Mouse (Mus musculus) mesoderm, embryonic 11.5 days (tissue): ENCODE data around the gene Epb42.
A peak's percentile ranks its signal among the peaks of the same experiment; 100 is the strongest.
"Not testable (repeated sequence)": the region's sequence is repeated elsewhere in the genome, so short reads cannot be mapped to it uniquely, and the experiment has no call there.

ENCODE experiments used
- DNase-seq: peaks from one replicate; pipeline ENCODE4 v3.0.0-alpha.2; 2012; ENCODE audit warnings: low read depth, low spot score

The Epb42 gene

GRCm38 (mm10) chr2:121007925-121008663 is 28.8 kb downstream of the Epb42 start, which contains the start of gene Ccndbp1:
Gene Ccndbp1, plus strand, starts transcription at chr2:121008403.
- peak; percentile 92 for DNase-seq

- no peak for DNase-seq
These were observed 29.9 kb downstream of the Epb42 start for GRCm38 (mm10) chr2:121006986-121007385.

GRCm38 (mm10) chr2:121004018-121004811 is 32.7 kb downstream of the Epb42 start:
- DNase-seq = no peak

- no peak for DNase-seq
These were observed 33.3 kb downstream of the Epb42 start for GRCm38 (mm10) chr2:121003586-121003985.

GRCm38 (mm10) chr2:120998863-120999262 is 38.0 kb downstream of the Epb42 start:
- DNase-seq = no peak

GRCm38 (mm10) chr2:120996607-120997006 is 40.3 kb downstream of the Epb42 start:
- not testable (repeated sequence) for DNase-seq

- no peak for DNase-seq
These were observed 45.7 kb downstream of the Epb42 start for GRCm38 (mm10) chr2:120991196-120991595.

- DNase-seq = no peak
These were observed 51.6 kb downstream of the Epb42 start for GRCm38 (mm10) chr2:120985241-120985640.

- DNase-seq = no peak
These were observed 53.3 kb downstream of the Epb42 start for GRCm38 (mm10) chr2:120983611-120984010.

- no peak for DNase-seq
These were observed 56.0 kb downstream of the Epb42 start for GRCm38 (mm10) chr2:120980861-120981260.

- no peak for DNase-seq
These were observed 57.1 kb downstream of the Epb42 start for GRCm38 (mm10) chr2:120979819-120980218.

- no peak for DNase-seq
These were observed 58.2 kb downstream of the Epb42 start for GRCm38 (mm10) chr2:120978693-120979037.

- DNase-seq = no peak
These were observed 58.8 kb downstream of the Epb42 start for GRCm38 (mm10) chr2:120977926-120978692.

- peak; percentile 47 for DNase-seq
These were observed 59.6 kb downstream of the Epb42 start, which contains the start of gene Tmem62 for GRCm38 (mm10) chr2:120976990-120977925. Gene Tmem62, plus strand, starts transcription at chr2:120977017.

- no peak for DNase-seq
These were observed 60.6 kb downstream of the Epb42 start for GRCm38 (mm10) chr2:120976308-120976707.

- no peak for DNase-seq
These were observed 63.9 kb downstream of the Epb42 start for GRCm38 (mm10) chr2:120972964-120973363.

- not testable (repeated sequence) for DNase-seq
These were observed 64.6 kb downstream of the Epb42 start for GRCm38 (mm10) chr2:120972257-120972656.

- no peak for DNase-seq
These were observed 65.1 kb downstream of the Epb42 start for GRCm38 (mm10) chr2:120971766-120972165.

GRCm38 (mm10) chr2:120970559-120971080 is 66.3 kb downstream of the Epb42 start, which contains the start of gene Ubr1:
Gene Ubr1, minus strand, starts transcription at chr2:120970715.
- DNase-seq = peak; percentile 90

GRCm38 (mm10) chr2:120970045-120970539 is 66.8 kb downstream of the Epb42 start:
- DNase-seq = peak; percentile 27
